Mouse (Mus musculus) midbrain, embryonic 11.5 days (tissue): ENCODE data around the gene Abcc2. TPM values are rescaled to one million over a fixed set of nuclear protein-coding genes. Genes with fewer than 3 reads are reported as not detected.

ENCODE experiments used
- ATAC-seq: fragments of 200-750 bp; cut with Nextera tagmentation; 2 replicates; pipeline ENCODE4 v1.8.0; 2017; ENCODE audit warnings: moderate TSS enrichment, moderate library complexity; ENCODE audit not compliant: low FRiP score
- DNase-seq: peaks from one replicate; pipeline ENCODE4 v3.0.0; 2015; ENCODE audit warnings: low spot score; ENCODE audit errors: missing footprints
- H3K27ac ChIP-seq: fragments of 300-500 bp; sonication (generic); 2 replicates; pipeline ENCODE4 v1.5.1; 2014; ENCODE audit warnings: low read depth, low read length
- H3K27me3 ChIP-seq: fragments of 300-500 bp; sonication (generic); 2 replicates; pipeline ENCODE4 v1.6.1; 2014; ENCODE audit warnings: mild to moderate bottlenecking, low read length, moderate library complexity, mixed read lengths; ENCODE audit not compliant: control insufficient read depth, insufficient read depth
- H3K36me3 ChIP-seq: fragments of 300-500 bp; sonication (generic); 2 replicates; pipeline ENCODE4 v1.6.1; 2014; ENCODE audit warnings: mild to moderate bottlenecking, low read length, moderate library complexity, mixed read lengths; ENCODE audit not compliant: control insufficient read depth, insufficient read depth
- H3K4me1 ChIP-seq: fragments of 300-500 bp; sonication (generic); 2 replicates; pipeline ENCODE4 v1.6.1; 2014; ENCODE audit warnings: low read length; ENCODE audit not compliant: control insufficient read depth, insufficient read depth
- H3K4me2 ChIP-seq: fragments of 300-500 bp; sonication (generic); 2 replicates; pipeline ENCODE4 v1.6.1; 2014; ENCODE audit warnings: mild to moderate bottlenecking, moderate library complexity
- H3K4me3 ChIP-seq: fragments of 300-500 bp; sonication (generic); 2 replicates; pipeline ENCODE4 v1.5.1; 2014; ENCODE audit warnings: low read depth, low read length
- H3K9ac ChIP-seq: fragments of 300-500 bp; sonication (generic); 2 replicates; pipeline ENCODE4 v1.6.1; 2014; ENCODE audit warnings: low read length
- H3K9me3 ChIP-seq: fragments of 300-500 bp; sonication (generic); 2 replicates; pipeline ENCODE4 v1.6.1; 2016; ENCODE audit warnings: low read length; ENCODE audit not compliant: control insufficient read depth
- WGBS: fragments of 180-500 bp; shearing (Covaris S2); extraction: QIAGEN DNeasy Blood & Tissue Kit; methylation state at CpG from one replicate; pipeline ENCODE4 v1.1.7; 2014; 5-methylcytosine and 5-hydroxymethylcytosine counted together
- polyA plus RNA-seq: library from polyadenylated mRNA; unstranded; fragments of >200 nt; fragmentation: Nextera tagmentation; extraction: Ambion mirVana; gene quantifications from 2 replicates; pipeline ENCODE4 v1.2.1, GENCODE M21; 2014

Abcc2 gene
- polyA plus RNA-seq, 1 experiment from 2014 or later: not detected

DNA sequence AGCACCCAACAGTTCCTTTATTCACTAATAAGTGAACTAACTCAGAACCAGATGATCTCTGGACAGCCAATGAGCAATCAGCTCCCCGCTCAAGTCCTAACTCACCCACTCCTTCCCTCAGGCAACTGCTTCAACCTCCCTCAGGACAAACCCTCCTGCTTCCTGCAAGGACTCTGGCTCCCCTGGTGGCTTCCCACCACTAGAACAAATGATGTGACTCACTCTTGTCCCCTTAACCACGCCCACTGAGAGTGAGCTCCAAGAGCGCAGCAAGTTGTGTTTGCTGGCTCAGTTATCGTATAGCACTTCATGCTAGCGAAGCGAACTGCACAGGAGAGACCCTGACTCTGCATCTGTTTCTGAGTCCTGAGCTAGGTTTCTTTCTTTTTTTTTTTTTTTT, 75.4 kb downstream of the Abcc2 start:
- Histone ChIP-seq H3K4me2 (no peak overlapping the region), H3K27ac (no peak overlapping the region), H3K9me3 (peaks cover 3% of the 10 kb centered on the region; the same call in 1 of the 2 replicates), H3K4me1 (no peaks in the 10 kb centered on the region), H3K9ac (no peak overlapping the region), H3K4me3 (no peak overlapping the region), H3K27me3 (no peaks in the 10 kb centered on the region), H3K36me3 (peaks cover 41% of the 10 kb centered on the region)
- WGBS: 86% methylated on average over 6 of the region's 6 CpGs
- ATAC-seq (no peak), DNase-seq (no peak)

DNA sequence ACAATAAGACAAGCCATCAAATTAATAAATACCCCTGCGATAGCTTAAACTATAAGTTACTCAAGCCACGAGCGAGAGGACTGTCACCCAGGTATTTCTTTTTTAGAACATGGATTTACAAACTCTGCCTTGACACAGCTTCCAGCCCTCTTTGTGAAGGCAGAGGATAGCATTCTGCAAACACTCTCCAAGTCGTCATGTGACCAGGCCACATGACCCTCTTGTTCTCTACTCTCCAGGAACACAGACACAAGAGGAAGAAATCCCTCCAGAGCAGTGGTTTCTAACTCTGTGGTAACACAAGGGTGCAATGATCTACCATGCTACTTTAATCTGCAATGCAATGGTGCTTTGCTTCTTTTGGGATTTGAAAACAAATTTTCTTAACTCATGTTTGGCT, 88.4 kb downstream of the Abcc2 start:
- no peak overlapping the region for H3K27ac ChIP-seq
- peaks cover 37% of the 10 kb centered on the region for H3K36me3 ChIP-seq
- no peak for DNase-seq
- no peaks in the 10 kb centered on the region for H3K4me1 ChIP-seq
- H3K4me2 ChIP-seq: no peak overlapping the region
- H3K9me3 ChIP-seq: no peaks in the 10 kb centered on the region
- 92% methylated on average over 4 of the region's 4 CpGs for WGBS
- no peak for ATAC-seq
- no peak overlapping the region for H3K9ac ChIP-seq
- no peaks in the 10 kb centered on the region for H3K27me3 ChIP-seq
- H3K4me3 ChIP-seq: no peak overlapping the region

DNA sequence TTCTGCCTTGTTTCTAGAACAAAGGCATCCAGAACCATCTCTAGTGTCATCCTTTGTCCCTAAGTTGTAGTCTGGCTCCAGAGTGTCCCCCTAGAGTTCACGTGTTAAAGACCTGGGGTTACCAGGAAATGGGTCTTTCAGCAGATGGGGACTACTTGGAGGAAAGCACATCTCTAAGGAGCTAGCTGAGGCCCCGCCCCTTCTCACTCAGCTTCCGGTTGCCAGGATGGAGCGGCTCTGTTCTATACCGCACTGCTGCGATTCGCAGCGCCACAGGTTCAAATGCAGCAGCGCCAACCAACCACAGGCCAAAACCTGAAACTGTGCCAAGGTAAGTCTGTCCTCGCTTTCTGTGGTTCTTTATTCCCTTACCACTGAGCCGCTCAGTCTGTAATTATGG, 92.4 kb downstream of the Abcc2 start:
- H3K4me3 ChIP-seq: no peak overlapping the region

DNA sequence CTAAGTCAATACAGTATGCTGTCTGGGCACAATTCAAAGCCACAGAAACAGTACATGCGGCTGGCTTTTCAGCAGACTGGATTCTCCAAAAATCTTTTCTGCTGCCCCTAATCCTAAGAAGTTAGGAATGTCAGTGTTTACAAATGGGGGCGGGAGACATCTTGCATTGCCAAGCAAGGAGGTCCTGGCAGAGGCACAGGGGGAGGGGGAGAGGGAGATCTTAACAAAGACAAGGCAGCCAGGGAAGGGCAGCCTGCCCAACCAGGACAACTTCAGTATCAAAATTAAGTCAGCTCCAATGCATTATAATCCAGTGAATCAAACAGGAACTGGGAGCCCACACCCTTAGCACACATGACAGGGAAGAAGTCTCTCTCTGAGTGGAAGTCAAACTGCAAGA, 94.0 kb downstream of the Abcc2 start:
- Histone ChIP-seq H3K9me3 (no peaks in the 10 kb centered on the region), H3K27ac (no peak overlapping the region), H3K36me3 (peaks cover 13% of the 10 kb centered on the region), H3K9ac (no peak overlapping the region), H3K27me3 (no peaks in the 10 kb centered on the region), H3K4me2 (no peak overlapping the region; the same call in 1 of the 2 replicates), H3K4me3 (no peak overlapping the region), H3K4me1 (peaks cover 23% of the 10 kb centered on the region)
- WGBS: 4% methylated on average over 2 of the region's 2 CpGs
- ATAC-seq (peak; percentile 30; the same call in 1 of the 2 replicates), DNase-seq (no peak)

More for the DNA sequence above, 92.4 kb downstream of the Abcc2 start:
- ATAC-seq (no peak), DNase-seq (no peak)
- H3K4me2 ChIP-seq: no peak overlapping the region
- WGBS: 93% methylated on average over 11 of the region's 11 CpGs
- H3K4me1 ChIP-seq: peaks cover 19% of the 10 kb centered on the region
- H3K9me3 ChIP-seq: no peaks in the 10 kb centered on the region
- H3K27ac ChIP-seq: no peak overlapping the region
- no peaks in the 10 kb centered on the region for H3K27me3 ChIP-seq
- no peak overlapping the region for H3K9ac ChIP-seq
- peaks cover 18% of the 10 kb centered on the region for H3K36me3 ChIP-seq

DNA sequence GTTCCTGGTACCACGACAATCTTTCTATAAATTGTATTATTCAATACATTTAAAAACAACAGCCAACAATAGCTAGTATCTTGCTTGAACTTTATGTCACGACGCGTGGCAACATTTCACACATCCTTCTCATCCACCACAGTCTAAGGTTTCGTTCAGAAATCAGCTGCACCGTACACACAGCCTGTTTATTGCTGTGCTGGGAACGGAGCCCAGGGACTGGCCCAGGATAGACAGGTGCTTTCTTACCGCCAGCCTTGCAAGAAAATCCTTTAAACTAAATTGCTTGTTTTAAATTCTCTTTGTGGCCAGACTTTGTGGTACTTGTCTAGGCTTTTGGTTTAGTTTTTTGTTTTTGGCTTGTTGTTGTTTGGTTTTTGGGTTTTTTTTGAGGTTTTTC, 95.4 kb downstream of the Abcc2 start:
- H3K9ac ChIP-seq: no peak overlapping the region
- DNase-seq (no peak), ATAC-seq (no peak)
- H3K4me1 ChIP-seq: peaks cover 23% of the 10 kb centered on the region
- peaks cover 7% of the 10 kb centered on the region; the same call in 1 of the 2 replicates for H3K36me3 ChIP-seq
- H3K4me3 ChIP-seq: no peak overlapping the region
- no peaks in the 10 kb centered on the region for H3K27me3 ChIP-seq
- peak overlapping the region; percentile 54; the same call in 1 of the 2 replicates for H3K4me2 ChIP-seq
- no peak overlapping the region for H3K27ac ChIP-seq
- WGBS: 89% methylated on average over 8 of the region's 8 CpGs
- H3K9me3 ChIP-seq: no peaks in the 10 kb centered on the region

DNA sequence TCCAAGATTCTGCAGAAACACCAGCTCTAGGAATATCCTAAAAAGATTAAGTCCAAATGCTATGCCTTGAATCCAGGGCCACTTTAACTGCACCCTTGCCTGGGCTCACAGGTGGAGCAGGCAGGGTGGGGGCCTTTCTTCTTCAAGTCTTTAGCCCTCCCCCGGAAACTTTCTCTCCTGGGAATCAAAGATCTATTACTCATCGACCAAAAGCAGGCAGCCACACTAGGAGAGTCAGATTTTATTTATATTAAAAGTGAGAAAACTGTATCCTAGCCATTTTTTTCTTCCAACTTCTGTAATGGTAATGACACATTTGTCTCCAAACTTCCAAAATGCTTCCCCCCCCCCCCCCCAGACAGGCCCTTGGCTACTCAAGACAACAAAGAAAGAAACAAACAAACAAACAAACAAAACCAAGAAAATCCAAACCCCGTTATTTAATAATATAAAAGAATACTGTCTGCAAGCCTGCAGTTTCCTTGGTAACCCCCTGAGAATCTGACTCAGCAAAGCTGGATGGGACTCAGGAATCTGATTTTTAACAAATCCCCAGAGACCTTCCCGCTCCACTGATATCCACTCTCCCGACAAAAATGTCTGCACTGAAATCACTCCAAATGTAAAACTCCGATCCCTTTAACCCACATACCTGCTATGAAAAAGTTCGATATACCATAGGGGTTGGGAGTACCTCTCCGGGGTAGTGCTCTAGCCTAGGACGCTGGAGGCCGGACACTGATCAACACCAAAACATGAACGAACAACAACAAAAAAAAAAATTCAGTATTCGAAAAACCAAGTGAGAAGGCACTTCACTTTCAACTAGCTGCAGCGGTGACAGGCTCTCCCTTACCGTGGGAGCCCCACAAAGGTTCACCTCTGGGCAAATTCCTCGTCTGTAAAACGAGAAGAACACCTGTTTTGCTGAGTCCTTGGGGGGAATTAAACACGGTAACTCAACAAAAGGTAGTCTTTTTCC, 96.4 kb downstream of the Abcc2 start:
- peak; percentile 91 for DNase-seq
- Histone ChIP-seq H3K36me3 (no peaks in the 10 kb centered on the region), H3K4me1 (peaks cover 31% of the 10 kb centered on the region), H3K27ac (no peak overlapping the region; the same call in 1 of the 2 replicates), H3K4me2 (peak overlapping the region; percentile 54), H3K4me3 (peak overlapping the region; percentile 49), H3K9me3 (no peaks in the 10 kb centered on the region), H3K27me3 (no peaks in the 10 kb centered on the region), H3K9ac (peak overlapping the region; percentile 75)
- 5% methylated on average over 17 of the region's 17 CpGs for WGBS
- ATAC-seq: no peak

DNA sequence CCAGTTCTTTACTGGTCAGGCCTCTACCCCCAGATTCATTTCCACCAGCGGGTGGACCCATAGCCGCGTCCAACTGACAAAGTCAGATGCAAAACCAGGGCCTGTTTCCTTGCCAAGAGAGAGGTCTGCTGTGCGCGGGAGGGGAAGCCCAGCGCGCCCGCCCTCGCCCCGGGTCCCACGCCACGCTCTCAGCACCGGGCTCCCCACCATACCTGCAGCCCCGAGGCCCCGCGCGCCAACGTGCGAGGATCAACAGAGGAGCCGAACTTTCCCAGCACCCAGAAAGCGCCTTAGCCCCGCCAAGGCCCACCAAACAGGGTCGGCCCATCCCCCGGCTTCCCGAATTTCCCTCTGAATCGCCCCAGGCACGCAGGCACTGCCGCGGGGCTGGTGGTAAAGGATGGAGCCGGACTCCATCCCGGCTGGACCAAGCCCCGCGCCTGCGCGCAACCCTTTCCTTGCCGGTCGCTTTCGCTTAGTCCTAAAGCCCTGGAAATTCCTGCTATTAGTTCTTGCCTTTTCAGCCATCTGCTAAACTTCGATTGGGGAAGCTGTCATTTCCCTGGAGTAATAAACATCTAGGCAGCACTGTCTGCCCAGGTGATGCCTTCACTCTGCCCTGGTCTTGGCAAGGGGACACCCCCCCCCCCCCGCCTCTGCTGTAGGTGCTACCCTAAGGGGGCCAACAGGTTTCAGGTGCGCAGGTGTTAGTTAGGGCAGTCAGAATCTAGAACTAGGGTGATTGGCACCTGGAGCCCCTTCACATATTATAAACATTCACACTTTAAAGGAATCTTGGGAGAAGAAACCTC, 97.6 kb downstream of the Abcc2 start:
- peaks cover 31% of the 10 kb centered on the region for H3K4me1 ChIP-seq
- peak overlapping the region; percentile 54 for H3K4me2 ChIP-seq
- under 1% methylated on average over 41 of the region's 41 CpGs for WGBS
- H3K27ac ChIP-seq: peak overlapping the region; percentile 80
- no peaks in the 10 kb centered on the region for H3K27me3 ChIP-seq
- peak; percentile 89 for ATAC-seq
- H3K9ac ChIP-seq: peak overlapping the region; percentile 75
- H3K4me3 ChIP-seq: peak overlapping the region; percentile 49
- DNase-seq: peak; percentile 99
- no peaks in the 10 kb centered on the region for H3K9me3 ChIP-seq
- no peaks in the 10 kb centered on the region for H3K36me3 ChIP-seq

DNA sequence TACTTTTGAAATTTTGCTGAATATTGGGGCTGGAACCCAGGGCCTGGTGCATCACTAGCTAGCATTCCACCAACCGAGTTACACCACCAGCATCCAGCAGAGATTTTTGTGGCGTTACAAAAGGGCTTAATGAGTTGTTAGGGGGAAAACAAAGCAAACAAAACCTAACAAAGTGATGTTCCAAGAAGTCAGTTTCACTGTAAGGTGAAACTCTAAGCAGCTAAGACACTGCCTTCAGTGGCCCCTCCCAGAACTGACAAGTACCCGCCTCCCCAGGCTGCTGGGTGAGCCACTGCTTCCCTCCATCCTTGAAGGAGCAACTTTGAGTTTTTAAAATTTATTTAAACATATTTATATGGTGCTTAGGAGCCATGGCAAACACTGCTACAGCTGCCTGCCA, 98.4 kb downstream of the Abcc2 start:
- Histone ChIP-seq H3K4me1 (peaks cover 31% of the 10 kb centered on the region), H3K27me3 (no peaks in the 10 kb centered on the region), H3K9me3 (no peaks in the 10 kb centered on the region), H3K4me2 (no peak overlapping the region), H3K36me3 (no peaks in the 10 kb centered on the region), H3K4me3 (no peak overlapping the region), H3K27ac (no peak overlapping the region), H3K9ac (no peak overlapping the region)
- ATAC-seq (no peak), DNase-seq (peak; percentile 86)
- WGBS: 14% methylated on average over 3 of the region's 3 CpGs
